Mouse (Mus musculus): ENCODE measurements around the gene Mcm10. TPM values are rescaled to one million over a fixed set of nuclear protein-coding genes. Genes with fewer than 3 reads are reported as not detected.

Mcm10 gene
- total and polyA plus RNA-seq, 2 experiments from 2014 or later, result 2.0 to 2.3 TPM

DNA sequence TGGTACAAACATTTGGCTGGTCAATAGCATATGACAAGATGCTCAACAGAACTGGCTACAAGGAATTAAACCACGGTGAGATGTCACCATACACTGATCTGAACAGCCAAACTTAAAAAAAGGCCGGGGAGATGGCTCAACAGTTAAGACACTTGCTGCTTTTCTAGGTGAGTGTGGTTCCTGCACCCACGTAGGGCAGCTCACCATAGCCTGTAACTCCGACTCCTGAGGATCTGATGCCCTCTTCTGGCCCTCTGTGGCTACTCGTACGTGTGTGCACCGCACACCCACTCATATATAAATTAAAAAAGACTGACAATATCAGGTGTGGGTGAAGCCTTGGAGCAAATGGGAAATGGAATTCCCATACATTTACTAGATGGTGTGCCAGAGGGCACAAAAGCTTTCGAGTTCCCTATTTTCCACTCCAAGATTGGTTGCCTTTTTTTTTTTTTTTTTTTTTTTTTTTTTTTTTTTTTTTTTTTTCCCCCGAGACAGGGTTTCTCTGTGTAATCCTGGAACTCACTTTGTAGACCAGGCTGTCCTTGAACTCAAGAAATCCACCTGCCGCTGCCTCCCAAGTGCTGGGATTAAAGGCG, 23.7 kb downstream of the Mcm10 start:
- Histone ChIP-seq H3K27me3 (ENCODE audit: insufficient read depth, low read length) (no peaks in the 10 kb centered on the region), H3K4me2 (ENCODE audit: low read depth) (no peak overlapping the region), H3K27ac (ENCODE audit: low read depth, low read length) (no peak overlapping the region), H3K9me3 (ENCODE audit: low read length) (no peaks in the 10 kb centered on the region), H3K9ac (no peak overlapping the region), H3K4me3 (ENCODE audit: low read depth, low read length) (no peak overlapping the region), H3K36me3 (ENCODE audit: insufficient read depth) (no peaks in the 10 kb centered on the region), H3K4me1 (ENCODE audit: insufficient read depth) (no peaks in the 10 kb centered on the region)
- ATAC-seq (no peak), DNase-seq (no peak)
- WGBS, result 74% methylated on average over 11 of the region's 11 CpGs
- 0 out of 2 replicates have a peak, but pooled peaks have one; percentile 21 for TF ChIP-seq CTCF (IDR thresholded peaks at IDR 0.05; ENCODE audit: low read depth)

- 78% methylated on average over 8 of the region's 8 CpGs for WGBS
- no peaks in the 10 kb centered on the region for H3K27me3 ChIP-seq (ENCODE audit: insufficient read depth, low read length)
- H3K27ac ChIP-seq (ENCODE audit: low read depth, low read length), result no peak overlapping the region
- H3K9me3 ChIP-seq (ENCODE audit: low read length), result no peaks in the 10 kb centered on the region
- H3K36me3 ChIP-seq (ENCODE audit: insufficient read depth), result no peaks in the 10 kb centered on the region
- no peak overlapping the region for H3K4me2 ChIP-seq (ENCODE audit: low read depth)
- ATAC-seq, result no peak
- no peak overlapping the region for H3K4me3 ChIP-seq (ENCODE audit: low read depth, low read length)
- H3K4me1 ChIP-seq (ENCODE audit: insufficient read depth), result no peaks in the 10 kb centered on the region
- no peak for DNase-seq
- TF ChIP-seq CTCF (IDR thresholded peaks at IDR 0.05; ENCODE audit: low read depth), result no peak
- no peak overlapping the region for H3K9ac ChIP-seq
These were observed 25.0 kb downstream of the Mcm10 start for GRCm38 (mm10) chr2:4987388-4988180.

DNA sequence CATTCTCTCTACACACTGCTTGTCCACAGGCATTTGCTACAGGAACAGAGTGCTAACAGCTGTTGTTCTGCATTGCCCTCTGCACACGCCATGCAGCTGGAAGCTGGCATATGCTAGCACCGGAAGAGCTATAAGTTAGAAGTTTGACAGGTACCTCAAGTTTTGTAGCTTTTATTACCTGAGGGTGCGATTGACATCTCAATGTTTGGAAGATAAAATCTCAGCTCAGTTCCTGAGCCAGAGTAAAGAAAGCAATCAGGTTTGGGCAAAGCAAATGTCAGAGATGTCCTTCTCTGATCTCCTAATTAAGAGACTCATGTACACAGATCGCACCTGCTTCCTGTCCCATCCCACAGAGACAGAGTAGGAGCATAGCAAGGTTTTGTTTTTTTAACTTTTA, 25.8 kb downstream of the Mcm10 start:
- H3K4me3 ChIP-seq (ENCODE audit: low read depth, low read length), result no peak overlapping the region
- no peaks in the 10 kb centered on the region for H3K27me3 ChIP-seq (ENCODE audit: insufficient read depth, low read length)
- no peaks in the 10 kb centered on the region for H3K4me1 ChIP-seq (ENCODE audit: insufficient read depth)
- no peak overlapping the region for H3K9ac ChIP-seq
- no peak for TF ChIP-seq CTCF (IDR thresholded peaks at IDR 0.05; ENCODE audit: low read depth)
- H3K9me3 ChIP-seq (ENCODE audit: low read length), result no peaks in the 10 kb centered on the region
- 88% methylated on average over 4 of the region's 4 CpGs for WGBS
- DNase-seq, result no peak
- no peaks in the 10 kb centered on the region for H3K36me3 ChIP-seq (ENCODE audit: insufficient read depth)
- H3K4me2 ChIP-seq (ENCODE audit: low read depth), result no peak overlapping the region
- no peak for ATAC-seq
- H3K27ac ChIP-seq (ENCODE audit: low read depth, low read length), result no peak overlapping the region

GRCm38 (mm10) chr2:4985000-4985399, 27.6 kb downstream of the Mcm10 start:
- no peak for TF ChIP-seq CTCF (IDR thresholded peaks at IDR 0.05; ENCODE audit: low read depth)
- Histone ChIP-seq H3K9me3 (ENCODE audit: low read length) (no peaks in the 10 kb centered on the region), H3K4me2 (ENCODE audit: low read depth) (no peak overlapping the region), H3K4me3 (ENCODE audit: low read depth, low read length) (no peak overlapping the region), H3K27ac (ENCODE audit: low read depth, low read length) (no peak overlapping the region), H3K36me3 (ENCODE audit: insufficient read depth) (no peaks in the 10 kb centered on the region), H3K27me3 (ENCODE audit: insufficient read depth, low read length) (no peaks in the 10 kb centered on the region), H3K4me1 (ENCODE audit: insufficient read depth) (no peaks in the 10 kb centered on the region), H3K9ac (no peak overlapping the region)
- DNase-seq (no peak), ATAC-seq (no peak)
- WGBS, result 79% methylated on average over 6 of the region's 6 CpGs

- no peaks in the 10 kb centered on the region for H3K27me3 ChIP-seq (ENCODE audit: insufficient read depth, low read length)
- TF ChIP-seq CTCF (IDR thresholded peaks at IDR 0.05; ENCODE audit: low read depth), result no peak
- H3K9me3 ChIP-seq (ENCODE audit: low read length), result no peaks in the 10 kb centered on the region
- no peaks in the 10 kb centered on the region for H3K4me1 ChIP-seq (ENCODE audit: insufficient read depth)
- 21% methylated on average over 5 of the region's 5 CpGs for WGBS
- DNase-seq, result no peak
- H3K27ac ChIP-seq (ENCODE audit: low read depth, low read length), result no peak overlapping the region
- H3K9ac ChIP-seq, result no peak overlapping the region
- no peak overlapping the region for H3K4me3 ChIP-seq (ENCODE audit: low read depth, low read length)
- H3K36me3 ChIP-seq (ENCODE audit: insufficient read depth), result no peaks in the 10 kb centered on the region
- no peak overlapping the region for H3K4me2 ChIP-seq (ENCODE audit: low read depth)
- no peak for ATAC-seq
These were observed 28.6 kb downstream of the Mcm10 start for GRCm38 (mm10) chr2:4983987-4984386.

DNA sequence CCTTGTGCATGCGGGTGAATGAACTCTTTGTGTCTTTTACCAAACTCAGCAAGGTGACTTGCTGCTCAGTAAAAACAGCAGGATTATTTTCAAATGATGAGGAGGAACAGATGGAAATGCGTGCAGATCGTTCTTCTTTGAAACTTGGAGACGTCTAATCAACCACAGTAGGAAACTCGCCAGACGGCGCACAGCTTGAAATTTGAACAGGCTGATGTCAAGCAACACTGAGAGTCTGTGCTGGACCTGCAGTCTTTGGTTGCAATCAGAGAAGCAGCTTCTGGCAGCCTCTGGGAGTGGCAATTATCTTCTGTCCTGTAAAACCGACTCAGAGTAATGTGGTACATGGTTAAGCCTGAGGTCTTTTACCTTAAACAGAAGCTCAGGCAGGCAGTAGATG, 34.5 kb downstream of the Mcm10 start:
- H3K4me2 ChIP-seq (ENCODE audit: low read depth), result no peak overlapping the region
- H3K27me3 ChIP-seq (ENCODE audit: insufficient read depth, low read length), result no peaks in the 10 kb centered on the region
- no peak overlapping the region for H3K9ac ChIP-seq
- TF ChIP-seq CTCF (IDR thresholded peaks at IDR 0.05; ENCODE audit: low read depth), result no peak
- DNase-seq, result peak; percentile 80
- 8% methylated on average over 8 of the region's 8 CpGs for WGBS
- no peaks in the 10 kb centered on the region for H3K9me3 ChIP-seq (ENCODE audit: low read length)
- peak; percentile 64 for ATAC-seq
- no peaks in the 10 kb centered on the region for H3K36me3 ChIP-seq (ENCODE audit: insufficient read depth)
- H3K4me3 ChIP-seq (ENCODE audit: low read depth, low read length), result no peak overlapping the region
- H3K4me1 ChIP-seq (ENCODE audit: insufficient read depth), result 0 out of 2 replicates have a peak, but pooled peaks cover 8% of the 10 kb centered on the region
- H3K27ac ChIP-seq (ENCODE audit: low read depth, low read length), result no peak overlapping the region; the same call in 1 of the 2 replicates

DNA sequence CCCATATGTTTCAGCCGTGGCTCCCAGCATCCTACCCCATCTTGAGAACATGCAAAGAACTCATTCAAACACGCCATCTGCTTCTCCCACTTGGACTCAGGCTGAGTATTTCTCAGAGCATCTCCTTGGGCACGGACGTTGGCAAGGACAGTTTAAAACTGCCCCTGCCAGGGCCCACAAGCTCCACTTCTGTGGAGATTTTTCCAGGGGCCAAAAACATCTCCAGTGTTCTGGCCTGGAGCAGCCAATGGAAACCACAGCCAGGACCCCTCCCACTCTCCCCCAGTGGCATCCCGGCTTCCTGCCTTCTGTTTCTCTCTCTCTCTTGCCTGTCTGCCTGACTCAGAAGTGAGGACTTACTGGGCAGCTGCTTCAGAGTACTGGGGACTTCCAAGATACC, 36.8 kb downstream of the Mcm10 start, which contains the start of gene Ucma:
Ucma (plus strand) TSS at position 316 of the 400 bp plus-strand sequence.
- ATAC-seq (peak; percentile 45; the same call in 1 of the 2 replicates), DNase-seq (peak; percentile 27)
- H3K27me3 ChIP-seq (ENCODE audit: insufficient read depth, low read length), result no peaks in the 10 kb centered on the region
- no peak within 1 kb of the TSS for H3K4me2 ChIP-seq (ENCODE audit: low read depth)
- no peak within 1 kb of the TSS for H3K9ac ChIP-seq
- no peak within 1 kb of the TSS for H3K4me3 ChIP-seq (ENCODE audit: low read depth, low read length)
- H3K36me3 ChIP-seq (ENCODE audit: insufficient read depth), result no peaks in the 10 kb centered on the region
- 38% methylated on average over 5 of the region's 5 CpGs for WGBS
- no peak for TF ChIP-seq CTCF (IDR thresholded peaks at IDR 0.05; ENCODE audit: low read depth)
- 0 out of 2 replicates have a peak, but pooled peaks cover 8% of the 10 kb centered on the region for H3K4me1 ChIP-seq (ENCODE audit: insufficient read depth)
- H3K9me3 ChIP-seq (ENCODE audit: low read length), result no peaks in the 10 kb centered on the region
- H3K27ac ChIP-seq (ENCODE audit: low read depth, low read length), result no peak within 1 kb of the TSS
